Mouse (Mus musculus): ENCODE data around the gene Snd1.
"Not testable (repeated sequence)": the region's sequence is repeated elsewhere in the genome, so short reads cannot be mapped to it uniquely, and the experiment has no call there.

The Snd1 gene

GRCm38 (mm10) chr6:28902573-28902972 is 427.6 kb downstream of the Snd1 start:
- no peak for DNase-seq (ENCODE audit: low read depth, low spot score)

DNA sequence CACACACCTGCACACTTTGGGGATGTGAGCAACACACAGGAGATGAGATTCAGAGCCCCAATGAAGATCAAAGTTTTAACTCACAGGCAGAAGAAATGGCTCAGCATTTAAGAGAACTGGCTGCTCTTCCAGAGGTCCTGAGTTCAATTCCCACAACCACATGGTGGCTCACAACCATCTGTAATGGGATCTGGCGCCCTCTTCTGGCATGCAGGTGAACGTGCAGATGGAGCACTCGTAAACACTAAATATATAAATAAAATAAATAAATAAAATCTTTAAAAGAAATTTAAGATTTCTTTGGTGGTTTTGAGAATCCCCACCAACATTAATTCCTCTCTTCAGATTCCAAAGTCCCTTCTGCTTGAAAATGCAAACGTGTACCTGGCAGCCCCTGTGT is 429.5 kb downstream of the Snd1 start:
- no peak for DNase-seq (ENCODE audit: low read depth, low spot score)

GRCm38 (mm10) chr6:28905301-28905700 is 430.4 kb downstream of the Snd1 start:
- DNase-seq (ENCODE audit: low read depth, low spot score) = no peak

- DNase-seq (ENCODE audit: low read depth, low spot score) = no peak
Observed at GRCm38 (mm10) chr6:28909866-28910265, 434.9 kb downstream of the Snd1 start.

DNA sequence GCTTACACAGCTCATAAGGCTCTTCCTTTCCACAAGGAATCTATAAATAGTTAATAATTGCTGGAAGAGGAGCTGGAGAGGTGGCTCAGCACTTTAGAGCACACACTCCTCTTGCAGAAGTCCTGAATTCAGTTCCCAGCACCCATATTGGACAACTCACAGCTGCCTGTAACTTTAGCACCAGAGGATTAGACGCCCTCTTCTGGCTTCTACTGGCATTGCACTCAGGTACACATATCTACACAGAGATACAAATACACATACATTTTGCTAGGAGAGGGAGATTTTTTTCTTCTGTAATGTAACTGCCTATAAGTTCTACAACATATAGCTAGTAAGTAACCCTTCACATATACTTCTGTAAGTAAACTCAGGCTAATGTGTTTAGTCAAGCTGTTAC is 440.0 kb downstream of the Snd1 start:
- DNase-seq (ENCODE audit: low read depth, low spot score) = peak; percentile 33

DNA sequence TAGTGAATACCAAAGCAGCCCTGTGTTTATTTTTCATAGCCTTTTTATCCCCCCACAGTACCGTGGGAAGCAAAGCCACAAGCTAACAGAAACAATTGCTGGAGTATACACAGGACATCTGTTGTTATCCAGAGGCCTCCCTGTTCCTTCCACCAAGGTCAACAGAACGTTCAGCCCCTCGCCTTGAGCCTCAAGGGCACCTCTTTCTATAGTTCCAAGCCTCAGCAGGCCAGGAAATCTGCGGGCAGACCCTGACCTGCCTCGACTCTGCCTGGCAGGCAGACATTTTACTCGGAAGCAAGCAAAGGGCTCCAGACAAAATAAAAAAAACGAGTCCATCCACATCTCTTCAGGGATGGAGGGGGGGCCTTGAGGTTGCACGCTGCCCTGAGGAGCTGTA is 441.7 kb downstream of the Snd1 start:
- DNase-seq (ENCODE audit: low read depth, low spot score) = no peak

DNA sequence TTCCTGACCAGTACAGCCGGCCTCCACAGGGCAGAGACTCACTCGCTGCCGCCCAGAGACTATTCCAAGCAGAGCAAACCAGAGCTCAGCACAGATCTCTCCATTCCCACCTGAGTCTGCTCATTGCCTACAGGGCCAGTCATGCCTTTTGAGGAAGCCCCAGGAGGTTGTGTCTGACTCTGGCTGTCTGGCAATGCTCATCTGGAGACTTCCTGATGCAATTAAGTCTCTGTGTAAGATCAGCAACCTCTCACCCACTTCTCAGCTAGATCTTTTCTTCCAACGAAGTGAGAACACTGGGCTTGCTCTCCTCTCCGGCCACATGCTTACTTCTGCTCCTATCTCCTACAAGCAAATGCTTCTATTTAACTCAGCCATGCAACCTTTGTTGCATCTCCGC is 444.4 kb downstream of the Snd1 start:
- no peak for DNase-seq (ENCODE audit: low read depth, low spot score)

- no peak for DNase-seq (ENCODE audit: low read depth, low spot score)
Observed at GRCm38 (mm10) chr6:28922371-28922770, 447.4 kb downstream of the Snd1 start.

GRCm38 (mm10) chr6:28923091-28923824 is 448.3 kb downstream of the Snd1 start:
- no peak for DNase-seq (ENCODE audit: low read depth, low spot score)

- peak; percentile 30 for DNase-seq (ENCODE audit: low read depth, low spot score)
Observed at GRCm38 (mm10) chr6:28923837-28924236, 448.9 kb downstream of the Snd1 start.

- DNase-seq (ENCODE audit: low read depth, low spot score) = not testable (repeated sequence)
Observed at GRCm38 (mm10) chr6:28927987-28928386, 453.0 kb downstream of the Snd1 start.

- peak; percentile 83 for DNase-seq (ENCODE audit: low read depth, low spot score)
Observed at GRCm38 (mm10) chr6:28929169-28929803, 454.3 kb downstream of the Snd1 start.

DNA sequence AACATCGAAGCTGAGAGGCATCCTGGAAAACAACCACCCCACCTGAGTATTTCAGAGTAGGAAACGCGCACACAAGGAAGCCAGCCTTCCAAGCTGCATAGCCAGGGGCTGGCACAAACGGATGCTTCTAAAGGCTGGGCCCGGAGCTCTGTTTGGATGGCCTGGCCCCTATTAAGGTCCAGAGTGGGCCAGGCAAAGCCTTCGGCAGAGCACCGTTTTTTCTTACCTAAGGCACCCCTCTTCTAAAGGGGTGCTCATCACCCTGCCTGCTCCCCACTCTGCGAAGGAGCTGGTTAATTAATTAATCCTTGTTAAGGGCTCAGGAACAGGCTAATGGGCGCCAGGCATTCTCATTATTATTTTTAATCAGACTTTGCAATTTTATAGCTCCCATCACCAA is 456.3 kb downstream of the Snd1 start:
- no peak for DNase-seq (ENCODE audit: low read depth, low spot score)

GRCm38 (mm10) chr6:28931636-28932327 is 456.8 kb downstream of the Snd1 start:
- no peak for DNase-seq (ENCODE audit: low read depth, low spot score)

DNA sequence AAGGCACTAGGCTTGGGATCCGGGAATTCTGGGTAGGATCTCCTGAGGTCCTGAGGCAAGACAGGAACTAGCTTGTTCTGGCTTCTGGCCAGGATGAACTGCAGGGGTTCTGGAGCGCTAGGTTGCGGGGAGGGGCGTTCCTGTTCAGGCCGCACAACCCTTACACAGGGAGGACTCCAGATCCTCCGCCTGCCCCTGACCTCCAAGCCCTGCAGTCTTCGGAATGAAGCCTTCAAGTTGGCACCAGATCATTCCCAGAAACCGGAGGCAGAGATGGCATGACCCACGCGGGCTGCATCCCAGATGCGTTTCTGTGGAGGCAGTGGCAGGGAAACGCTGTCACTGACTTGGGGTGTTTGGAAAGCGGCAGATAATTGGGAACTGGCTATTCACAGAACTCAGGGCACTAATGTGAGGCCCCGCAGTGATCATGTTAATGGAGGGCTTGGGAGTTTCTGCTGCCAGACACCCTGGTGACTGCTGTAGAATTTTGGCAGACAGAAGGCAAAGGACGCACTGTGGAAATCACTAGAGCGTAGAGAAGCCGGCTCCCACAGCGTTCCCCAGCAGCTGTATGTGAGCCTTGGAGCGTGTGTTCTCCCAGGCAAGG is 457.5 kb downstream of the Snd1 start:
- no peak for DNase-seq (ENCODE audit: low read depth, low spot score)

GRCm38 (mm10) chr6:28935736-28936135 is 460.8 kb downstream of the Snd1 start:
- DNase-seq (ENCODE audit: low read depth, low spot score) = no peak

DNA sequence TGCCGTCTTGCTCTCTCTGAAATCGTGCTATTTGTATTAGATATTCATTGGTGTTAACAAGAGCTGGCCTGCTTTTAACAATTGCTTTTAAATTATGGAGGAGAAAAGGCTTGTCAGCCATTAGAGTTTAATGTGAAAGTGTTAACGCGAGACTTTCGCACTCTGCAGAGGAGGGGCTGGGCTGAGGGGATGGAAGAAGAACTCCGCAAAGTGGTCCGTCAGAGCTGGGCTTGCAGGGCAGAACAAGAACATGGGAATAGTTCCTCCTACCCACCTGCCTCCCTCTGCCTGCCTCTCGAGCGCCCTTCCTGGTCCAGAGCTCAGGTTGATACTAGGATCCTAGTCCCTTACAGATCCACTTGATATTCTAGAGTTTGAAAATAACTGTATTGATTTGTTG is 472.3 kb downstream of the Snd1 start:
- DNase-seq (ENCODE audit: low read depth, low spot score) = no peak

- peak; percentile 61 for DNase-seq (ENCODE audit: low read depth, low spot score)
Observed at GRCm38 (mm10) chr6:28949269-28949668, 474.3 kb downstream of the Snd1 start.

- peak; percentile 58 for DNase-seq (ENCODE audit: low read depth, low spot score)
Observed at GRCm38 (mm10) chr6:28955581-28955980, 480.6 kb downstream of the Snd1 start.

- DNase-seq (ENCODE audit: low read depth, low spot score) = no peak
Observed at GRCm38 (mm10) chr6:28957486-28957885, 482.5 kb downstream of the Snd1 start.

- DNase-seq (ENCODE audit: low read depth, low spot score) = no peak
Observed at GRCm38 (mm10) chr6:28963178-28963577, 488.2 kb downstream of the Snd1 start.

- DNase-seq (ENCODE audit: low read depth, low spot score) = no peak
Observed at GRCm38 (mm10) chr6:28965264-28965663, 490.3 kb downstream of the Snd1 start.
